Mouse (Mus musculus): Measurements from ENCODE around the gene Slc25a13.

Slc25a13 gene

DNA sequence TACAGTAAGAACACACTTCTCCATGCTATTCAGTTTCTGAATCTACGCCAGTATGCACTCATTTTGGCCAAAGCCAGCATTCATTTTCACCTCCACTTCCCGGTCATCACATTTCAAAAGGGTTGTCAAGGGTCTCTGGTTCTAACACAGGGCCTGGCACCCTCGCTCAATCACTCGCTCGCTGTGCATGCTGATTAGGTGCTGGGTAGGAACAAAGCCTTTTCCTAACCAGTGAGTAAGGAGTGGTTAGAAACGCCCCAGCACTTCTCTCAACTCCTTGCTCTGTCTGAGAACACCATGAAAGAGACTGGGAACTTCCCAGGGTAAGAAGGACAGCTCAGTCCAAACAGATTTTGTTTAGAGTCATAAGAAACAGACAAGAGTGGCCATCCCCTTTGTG is 193.0 kb downstream of the Slc25a13 start:
- H3K27me3 ChIP-seq (ENCODE audit: control insufficient read depth, insufficient read depth, low read length, poor library complexity, severe bottlenecking) = no peaks in the 10 kb centered on the region
- DNase-seq (ENCODE audit: low read depth, low spot score) = no peak
- no peaks in the 10 kb centered on the region for H3K36me3 ChIP-seq (ENCODE audit: control insufficient read depth, insufficient read depth, low read length, poor library complexity, severe bottlenecking)

DNA sequence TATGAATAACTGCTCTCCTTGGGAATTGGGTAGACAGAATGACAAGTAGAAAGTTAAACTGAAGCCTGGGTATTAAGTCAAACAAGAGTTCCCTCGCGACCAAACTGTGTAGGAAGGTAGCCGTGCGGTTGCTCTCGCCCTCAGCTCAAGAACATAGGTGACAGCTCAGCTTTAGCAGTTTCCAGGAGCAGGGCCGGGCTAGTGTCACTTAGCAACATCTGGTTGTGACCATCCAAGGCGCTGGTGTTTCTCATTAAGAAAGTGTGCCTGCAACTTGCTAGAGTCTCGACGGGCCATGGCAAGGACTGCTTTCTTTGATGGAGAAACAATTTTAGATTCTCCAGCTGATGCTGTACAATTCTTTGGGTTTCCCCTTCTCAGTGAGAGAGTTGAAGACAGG is 200.0 kb downstream of the Slc25a13 start:
- no peaks in the 10 kb centered on the region for H3K27me3 ChIP-seq (ENCODE audit: control insufficient read depth, insufficient read depth, low read length, poor library complexity, severe bottlenecking)
- DNase-seq (ENCODE audit: low read depth, low spot score) = no peak
- no peaks in the 10 kb centered on the region for H3K36me3 ChIP-seq (ENCODE audit: control insufficient read depth, insufficient read depth, low read length, poor library complexity, severe bottlenecking)

DNA sequence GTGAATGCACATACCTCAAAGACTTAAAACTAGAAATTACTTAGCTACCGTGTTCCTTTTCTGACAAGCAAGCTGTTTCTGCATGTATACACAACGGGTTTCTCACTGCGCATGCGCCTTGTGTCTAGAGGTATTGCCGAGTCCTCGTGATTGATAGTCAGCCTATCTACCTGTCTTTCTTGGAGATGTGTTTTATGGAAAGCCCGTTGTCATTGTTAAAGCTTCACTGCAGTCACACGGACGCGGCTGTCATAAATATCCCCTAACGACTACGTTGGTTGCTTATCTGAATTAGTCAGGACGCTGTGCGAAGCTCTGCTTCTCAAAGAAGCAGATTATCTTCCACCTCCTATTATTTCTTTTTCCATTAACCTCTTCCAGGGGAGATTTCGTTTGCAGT is 201.4 kb downstream of the Slc25a13 start:
- Histone ChIP-seq H3K36me3 (ENCODE audit: control insufficient read depth, insufficient read depth, low read length, poor library complexity, severe bottlenecking) (no peaks in the 10 kb centered on the region), H3K27me3 (ENCODE audit: control insufficient read depth, insufficient read depth, low read length, poor library complexity, severe bottlenecking) (no peaks in the 10 kb centered on the region)
- DNase-seq (ENCODE audit: low read depth, low spot score) = no peak

GRCm38 (mm10) chr6:6011364-6011763 is 205.6 kb downstream of the Slc25a13 start:
- Histone ChIP-seq H3K36me3 (ENCODE audit: control insufficient read depth, insufficient read depth, low read length, poor library complexity, severe bottlenecking) (no peaks in the 10 kb centered on the region), H3K27me3 (ENCODE audit: control insufficient read depth, insufficient read depth, low read length, poor library complexity, severe bottlenecking) (no peaks in the 10 kb centered on the region)
- DNase-seq (ENCODE audit: low read depth, low spot score) = no peak

DNA sequence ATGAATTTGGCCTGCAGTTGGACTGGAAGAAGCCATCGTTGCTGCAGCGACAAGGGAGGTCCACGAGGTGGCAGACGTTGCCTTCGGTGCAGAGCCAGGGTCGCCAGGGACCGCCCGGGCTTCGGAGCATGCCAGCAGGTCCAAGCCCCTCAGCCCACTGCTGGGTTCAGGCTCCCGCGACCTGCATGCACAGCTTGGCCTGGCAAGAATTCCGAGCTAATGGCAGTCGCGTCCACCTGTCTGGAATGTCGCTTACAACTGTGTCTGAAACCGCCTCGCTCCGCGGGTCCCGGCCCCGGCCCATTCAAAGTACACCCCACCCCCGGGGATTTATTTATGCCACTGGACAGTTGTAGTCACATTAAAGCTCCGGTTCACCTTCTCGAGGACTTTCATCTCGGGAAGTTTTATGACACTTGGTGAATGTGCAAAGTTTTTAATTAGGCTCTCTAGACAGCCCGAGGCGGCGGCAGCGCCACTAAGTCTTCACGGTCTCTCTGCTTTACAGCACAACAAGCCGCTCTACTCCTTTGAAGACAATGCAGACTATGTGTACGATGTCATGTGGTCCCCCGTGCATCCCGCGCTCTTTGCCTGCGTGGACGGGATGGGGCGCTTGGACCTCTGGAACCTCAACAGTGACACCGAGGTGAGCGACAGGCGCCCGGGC is 211.1 kb downstream of the Slc25a13 start:
- H3K27me3 ChIP-seq (ENCODE audit: control insufficient read depth, insufficient read depth, low read length, poor library complexity, severe bottlenecking) = peaks cover 2% of the 10 kb centered on the region; the same call in 1 of the 2 replicates
- peak; percentile 7 for DNase-seq (ENCODE audit: low read depth, low spot score)

GRCm38 (mm10) chr6:6004756-6005485 is 212.1 kb downstream of the Slc25a13 start:
- DNase-seq (ENCODE audit: low read depth, low spot score) = no peak
- Histone ChIP-seq H3K27me3 (ENCODE audit: control insufficient read depth, insufficient read depth, low read length, poor library complexity, severe bottlenecking) (peaks cover 2% of the 10 kb centered on the region; the same call in 1 of the 2 replicates), H3K36me3 (ENCODE audit: control insufficient read depth, insufficient read depth, low read length, poor library complexity, severe bottlenecking) (no peaks in the 10 kb centered on the region)

More for the DNA sequence above, 211.1 kb downstream of the Slc25a13 start:
- no peaks in the 10 kb centered on the region for H3K36me3 ChIP-seq (ENCODE audit: control insufficient read depth, insufficient read depth, low read length, poor library complexity, severe bottlenecking)

DNA sequence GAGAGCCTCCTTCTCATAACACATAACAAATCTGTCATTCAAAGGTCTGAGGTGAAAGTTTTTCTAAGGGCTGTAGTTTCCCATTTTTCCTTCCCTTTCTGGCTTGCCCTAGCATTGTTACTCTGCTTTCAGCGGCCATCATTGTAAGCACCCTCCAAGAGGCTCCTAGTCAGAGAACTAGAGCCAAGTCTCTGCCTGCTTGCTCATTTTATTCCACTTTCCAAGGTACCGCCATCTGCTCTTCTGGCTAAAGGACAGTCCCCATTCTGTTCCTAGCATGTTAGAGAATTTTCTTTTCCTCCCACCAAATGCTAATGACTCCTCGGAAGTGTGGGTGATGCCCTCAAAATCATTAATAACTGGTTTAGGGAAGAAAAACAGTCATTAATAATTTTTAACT is 214.9 kb downstream of the Slc25a13 start:
- H3K27me3 ChIP-seq (ENCODE audit: control insufficient read depth, insufficient read depth, low read length, poor library complexity, severe bottlenecking) = peaks cover 2% of the 10 kb centered on the region; the same call in 1 of the 2 replicates
- no peak for DNase-seq (ENCODE audit: low read depth, low spot score)
- no peaks in the 10 kb centered on the region for H3K36me3 ChIP-seq (ENCODE audit: control insufficient read depth, insufficient read depth, low read length, poor library complexity, severe bottlenecking)

DNA sequence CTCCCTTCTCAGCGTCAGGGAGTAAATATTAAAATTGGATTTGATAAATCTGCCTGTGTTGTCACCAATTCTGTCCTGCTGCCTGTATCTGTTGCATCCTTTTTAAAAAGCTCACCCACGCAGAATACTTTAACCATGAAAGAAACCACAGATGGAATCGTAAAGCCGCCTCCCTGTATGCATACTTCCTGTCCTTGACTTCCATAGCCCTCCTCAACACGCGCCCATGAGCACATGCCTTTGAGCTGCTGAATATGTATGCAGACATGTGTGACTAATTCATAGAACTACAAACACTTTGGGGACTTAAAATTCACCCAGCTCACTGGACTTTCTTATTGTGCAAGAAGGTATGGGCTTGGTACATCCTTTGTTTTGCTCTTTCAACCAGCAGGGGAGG is 219.4 kb downstream of the Slc25a13 start:
- H3K36me3 ChIP-seq (ENCODE audit: control insufficient read depth, insufficient read depth, low read length, poor library complexity, severe bottlenecking) = no peaks in the 10 kb centered on the region
- DNase-seq (ENCODE audit: low read depth, low spot score) = no peak
- H3K27me3 ChIP-seq (ENCODE audit: control insufficient read depth, insufficient read depth, low read length, poor library complexity, severe bottlenecking) = no peaks in the 10 kb centered on the region

DNA sequence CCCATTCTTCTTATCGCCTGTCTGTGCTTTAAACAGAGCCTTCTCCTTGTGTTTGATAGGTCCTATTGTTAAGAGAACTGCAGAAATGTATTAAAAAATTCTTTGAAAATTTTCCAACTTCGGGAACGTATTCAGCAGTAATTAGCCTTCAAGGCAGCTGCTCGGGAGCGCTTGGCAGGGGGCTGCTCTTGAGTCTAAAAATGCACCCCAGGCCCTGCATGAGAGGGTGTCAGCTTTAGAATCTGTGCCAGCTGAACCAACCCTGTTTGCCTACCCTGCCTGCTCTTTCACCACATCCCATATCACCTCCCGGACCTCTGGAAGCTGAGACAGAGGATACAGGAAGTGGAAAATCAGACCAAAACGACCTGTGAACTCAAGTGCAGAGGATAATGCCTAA is 223.9 kb downstream of the Slc25a13 start:
- Histone ChIP-seq H3K36me3 (ENCODE audit: control insufficient read depth, insufficient read depth, low read length, poor library complexity, severe bottlenecking) (no peaks in the 10 kb centered on the region), H3K27me3 (ENCODE audit: control insufficient read depth, insufficient read depth, low read length, poor library complexity, severe bottlenecking) (no peaks in the 10 kb centered on the region)
- DNase-seq (ENCODE audit: low read depth, low spot score) = no peak

DNA sequence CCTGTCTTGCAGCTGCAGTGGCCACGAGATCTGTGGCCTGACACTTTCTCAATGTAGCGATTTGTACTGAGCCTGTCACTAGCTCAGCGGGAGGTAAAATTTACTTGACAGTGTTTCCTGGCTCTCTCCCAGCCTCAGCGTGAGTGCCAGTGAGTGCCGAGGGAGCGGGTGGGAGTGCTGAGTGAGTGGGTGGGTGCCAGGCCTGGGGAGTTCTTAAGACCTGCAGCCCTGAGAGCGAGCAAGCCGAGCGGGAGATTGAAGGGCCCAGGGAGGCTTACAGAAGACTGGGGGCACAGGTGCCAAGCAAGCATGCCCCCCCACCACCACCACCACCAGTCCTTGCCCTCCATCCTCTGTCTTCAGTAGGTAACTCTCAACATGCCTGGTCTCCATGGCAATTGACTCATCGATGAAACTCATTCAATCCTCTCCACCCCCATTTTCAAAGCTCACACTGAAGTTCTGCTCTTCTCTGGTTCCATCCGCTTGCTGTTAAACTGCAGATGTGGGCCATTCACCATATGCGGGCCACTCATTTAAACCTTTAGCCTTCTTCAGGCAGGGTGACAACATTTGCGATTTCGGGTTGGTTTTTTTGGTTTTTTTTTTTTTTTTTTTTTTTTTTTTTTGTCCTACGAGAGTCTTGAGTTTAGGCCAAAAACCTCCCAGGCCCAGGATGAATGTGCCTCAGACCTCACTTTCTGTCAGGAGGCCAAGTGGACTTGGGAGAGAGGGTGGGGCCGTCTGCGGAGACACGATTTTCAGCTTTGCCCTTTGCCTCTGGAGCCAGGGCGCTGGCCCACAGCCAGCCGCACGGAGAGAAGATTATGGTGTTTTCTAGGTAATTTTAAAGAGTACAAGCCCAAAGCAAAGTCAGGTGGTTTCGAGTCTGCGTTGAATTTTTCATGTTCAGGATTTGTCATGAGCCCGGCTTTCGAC is 224.9 kb downstream of the Slc25a13 start:
- H3K27me3 ChIP-seq (ENCODE audit: control insufficient read depth, insufficient read depth, low read length, poor library complexity, severe bottlenecking) = no peaks in the 10 kb centered on the region
- H3K36me3 ChIP-seq (ENCODE audit: control insufficient read depth, insufficient read depth, low read length, poor library complexity, severe bottlenecking) = no peaks in the 10 kb centered on the region
- DNase-seq (ENCODE audit: low read depth, low spot score) = no peak

GRCm38 (mm10) chr6:5991243-5991642 is 225.7 kb downstream of the Slc25a13 start:
- DNase-seq (ENCODE audit: low read depth, low spot score) = no peak
- Histone ChIP-seq H3K27me3 (ENCODE audit: control insufficient read depth, insufficient read depth, low read length, poor library complexity, severe bottlenecking) (no peaks in the 10 kb centered on the region), H3K36me3 (ENCODE audit: control insufficient read depth, insufficient read depth, low read length, poor library complexity, severe bottlenecking) (no peaks in the 10 kb centered on the region)
